21 mouse cellular contexts compared by ENCODE assay signal in genomic region chr1:156994005-156994643, GRCm38 (mm10). TPM values are rescaled to one million over a fixed set of nuclear protein-coding genes. Genes with fewer than 3 reads are reported as not detected.
DNase-seq lines count a peak whose midpoint lies in the region; ATAC-seq and TF ChIP-seq lines count a peak whose summit lies in the region.
"Had no signal": no experiment of that assay in that cellular context is flagged by ENCODE, and none has a peak within 500 bp of the region (broad histone marks: within the 10 kb centered on the region; RNA-seq: fewer than 3 reads in every experiment).

No protein-coding gene starts in this region.

- H3K36me3 ChIP-seq in forebrain, embryonic 10.5 days (replicated peaks): no peaks in the 10 kb centered on the region
- no peaks in the 10 kb centered on the region for H3K36me3 ChIP-seq in forebrain, embryonic 16.5 days (ENCODE audit: control insufficient read depth, insufficient read depth)
- H3K36me3 ChIP-seq in intestine, embryonic 16.5 days (ENCODE audit: control insufficient read depth, insufficient read depth, low read length): no peaks in the 10 kb centered on the region
- H3K36me3 ChIP-seq in intestine, postnatal 0 days (ENCODE audit: control insufficient read depth, insufficient read depth): no peaks in the 10 kb centered on the region
- H3K36me3 ChIP-seq in limb, embryonic 10.5 days: no peaks in the 10 kb centered on the region
- no peaks in the 10 kb centered on the region for H3K36me3 ChIP-seq in stomach, embryonic 15.5 days
- H3K36me3 ChIP-seq: embryonic facial prominence, embryonic 13.5 days; heart, embryonic 13.5 days; limb, embryonic 13.5 days had no signal

- WGBS in forebrain, embryonic 10.5 days: 65% methylated on average over 15 of the region's 15 CpGs
- 72% methylated on average over 15 of the region's 15 CpGs for WGBS in forebrain, embryonic 16.5 days
- 66% methylated on average over 15 of the region's 15 CpGs for WGBS in intestine, embryonic 16.5 days
- 59% methylated on average over 15 of the region's 15 CpGs for WGBS in intestine, postnatal 0 days
- 64% methylated on average over 15 of the region's 15 CpGs for WGBS in limb, embryonic 10.5 days
- 66% methylated on average over 15 of the region's 15 CpGs for WGBS in stomach, embryonic 15.5 days

- no peak overlapping the region for H3K4me2 ChIP-seq in forebrain, embryonic 16.5 days (ENCODE audit: low read length)
- no peak overlapping the region for H3K4me2 ChIP-seq in intestine, embryonic 16.5 days (ENCODE audit: low read depth, low read length)
- no peak overlapping the region for H3K4me2 ChIP-seq in intestine, postnatal 0 days (replicated peaks; ENCODE audit: low read depth)
- H3K4me2 ChIP-seq in stomach, embryonic 15.5 days: no peak overlapping the region
- H3K4me2 ChIP-seq: embryonic facial prominence, embryonic 13.5 days; heart, embryonic 13.5 days; limb, embryonic 13.5 days; lung, embryonic 14.5 days had no signal

- no peak overlapping the region for H3K9ac ChIP-seq in forebrain, embryonic 16.5 days (replicated peaks; ENCODE audit: low read depth, low read length)
- H3K9ac ChIP-seq in intestine, embryonic 16.5 days (ENCODE audit: low read depth, low read length): no peak overlapping the region
- H3K9ac ChIP-seq in intestine, postnatal 0 days (ENCODE audit: low read depth, low read length): no peak overlapping the region
- H3K9ac ChIP-seq in stomach, embryonic 15.5 days: no peak overlapping the region
- H3K9ac ChIP-seq: embryonic facial prominence, embryonic 13.5 days; heart, embryonic 13.5 days; limb, embryonic 13.5 days; lung, embryonic 14.5 days had no signal

- peak overlapping the region; percentile 59 for H3K27ac ChIP-seq in forebrain, embryonic 10.5 days
- H3K27ac ChIP-seq in forebrain, embryonic 16.5 days (ENCODE audit: low read length): no peak overlapping the region; the same call in 1 of the 2 replicates
- no peak overlapping the region for H3K27ac ChIP-seq in intestine, embryonic 16.5 days (ENCODE audit: low read length)
- no peak overlapping the region for H3K27ac ChIP-seq in intestine, postnatal 0 days (ENCODE audit: low read depth, low read length)
- peak overlapping the region; percentile 10; the same call in 1 of the 2 replicates for H3K27ac ChIP-seq in limb, embryonic 10.5 days
- no peak overlapping the region for H3K27ac ChIP-seq in stomach, embryonic 15.5 days
- H3K27ac ChIP-seq: embryonic facial prominence, embryonic 13.5 days; heart, embryonic 13.5 days; limb, embryonic 13.5 days had no signal

- ATAC-seq in forebrain, embryonic 16.5 days: no peak
- peak; percentile 41; the same call in 1 of the 2 replicates for ATAC-seq in intestine, embryonic 16.5 days
- ATAC-seq in intestine, postnatal 0 days: no peak
- 0 out of 2 replicates have a peak, but pooled peaks have one; percentile 37 for ATAC-seq in stomach, embryonic 15.5 days (ENCODE audit: insufficient read depth, low FRiP score, low read depth)
- ATAC-seq: hindbrain, embryonic 16.5 days had no signal

- DNase-seq in forebrain, embryonic 10.5 days (ENCODE audit: extremely low spot score, low spot score): no peak
- DNase-seq in limb, embryonic 10.5 days (ENCODE audit: low spot score): no peak
- no peak for DNase-seq in adrenal gland, adult 18-20 months (ENCODE audit: low spot score in 2 of 2)
- no peak for DNase-seq in testis, postnatal 10 days (ENCODE audit: low spot score)
- DNase-seq: adrenal gland, postnatal 25 days; cerebellum, adult 11-12 months; cerebellum, postnatal 14 days; gastrocnemius, postnatal 36 days; heart, postnatal 36 days; kidney, adult 11 months; lung, embryonic 14.5 days; lung, postnatal 4 days; thymus, postnatal 25 days had no signal

- no peaks in the 10 kb centered on the region for H3K9me3 ChIP-seq in forebrain, embryonic 10.5 days
- no peaks in the 10 kb centered on the region for H3K9me3 ChIP-seq in forebrain, embryonic 16.5 days (ENCODE audit: control insufficient read depth, low read length)
- no peaks in the 10 kb centered on the region for H3K9me3 ChIP-seq in intestine, embryonic 16.5 days (ENCODE audit: control insufficient read depth, low read length)
- H3K9me3 ChIP-seq in intestine, postnatal 0 days (ENCODE audit: control insufficient read depth): no peaks in the 10 kb centered on the region
- no peaks in the 10 kb centered on the region for H3K9me3 ChIP-seq in limb, embryonic 10.5 days (replicated peaks)
- H3K9me3 ChIP-seq in stomach, embryonic 15.5 days: no peaks in the 10 kb centered on the region
- H3K9me3 ChIP-seq: embryonic facial prominence, embryonic 13.5 days; heart, embryonic 13.5 days; limb, embryonic 13.5 days had no signal

- peaks cover 63% of the 10 kb centered on the region for H3K4me1 ChIP-seq in forebrain, embryonic 10.5 days
- peaks cover 42% of the 10 kb centered on the region for H3K4me1 ChIP-seq in forebrain, embryonic 16.5 days (replicated peaks; ENCODE audit: control insufficient read depth, insufficient read depth, low read length)
- H3K4me1 ChIP-seq in intestine, embryonic 16.5 days (ENCODE audit: control insufficient read depth, insufficient read depth, low read length): peaks cover 7% of the 10 kb centered on the region
- H3K4me1 ChIP-seq in intestine, postnatal 0 days (replicated peaks; ENCODE audit: control insufficient read depth, insufficient read depth, low read length): 0 out of 2 replicates have a peak, but pooled peaks cover 6% of the 10 kb centered on the region
- H3K4me1 ChIP-seq in limb, embryonic 10.5 days: peaks cover 32% of the 10 kb centered on the region
- peaks cover 7% of the 10 kb centered on the region; the same call in 1 of the 2 replicates for H3K4me1 ChIP-seq in stomach, embryonic 15.5 days

- no peaks in the 10 kb centered on the region for H3K27me3 ChIP-seq in forebrain, embryonic 10.5 days (ENCODE audit: poor library complexity, severe bottlenecking)
- H3K27me3 ChIP-seq in forebrain, embryonic 16.5 days (replicated peaks; ENCODE audit: control insufficient read depth, insufficient read depth, low read length): no peaks in the 10 kb centered on the region
- H3K27me3 ChIP-seq in intestine, embryonic 16.5 days (replicated peaks; ENCODE audit: control insufficient read depth, insufficient read depth, low read length): no peaks in the 10 kb centered on the region
- H3K27me3 ChIP-seq in intestine, postnatal 0 days (replicated peaks; ENCODE audit: control insufficient read depth, insufficient read depth, low read length): no peaks in the 10 kb centered on the region
- H3K27me3 ChIP-seq in limb, embryonic 10.5 days (ENCODE audit: low read depth, poor library complexity, severe bottlenecking): no peaks in the 10 kb centered on the region
- H3K27me3 ChIP-seq in stomach, embryonic 15.5 days (replicated peaks): no peaks in the 10 kb centered on the region
- H3K27me3 ChIP-seq: embryonic facial prominence, embryonic 13.5 days; heart, embryonic 13.5 days had no signal

- no peak overlapping the region for H3K4me3 ChIP-seq in forebrain, embryonic 10.5 days
- no peak overlapping the region for H3K4me3 ChIP-seq in forebrain, embryonic 16.5 days (replicated peaks; ENCODE audit: low read length)
- H3K4me3 ChIP-seq in intestine, embryonic 16.5 days (ENCODE audit: low read length): no peak overlapping the region
- no peak overlapping the region for H3K4me3 ChIP-seq in intestine, postnatal 0 days (ENCODE audit: low read depth, low read length)
- no peak overlapping the region for H3K4me3 ChIP-seq in limb, embryonic 10.5 days
- H3K4me3 ChIP-seq in stomach, embryonic 15.5 days (replicated peaks): no peak overlapping the region
- H3K4me3 ChIP-seq: embryonic facial prominence, embryonic 13.5 days; heart, embryonic 13.5 days; limb, embryonic 13.5 days had no signal

- TF ChIP-seq CTCF in intestine, postnatal 0 days (IDR thresholded peaks at IDR 0.05; ENCODE audit: low read depth): no peak

RNA-seq across cellular contexts. Expression of gene Ralgps2, which starts 54.7 kb away (rescaled TPM):
- 84.4 and 86.5 TPM in 2 replicates for polyA plus RNA-seq in forebrain, embryonic 10.5 days (2016; fragmentation: Nextera tagmentation; extraction: Ambion mirVana)
- polyA plus RNA-seq in forebrain, embryonic 16.5 days (2015; fragmentation: Nextera tagmentation; extraction: Ambion mirVana): 132 and 135 TPM in 2 replicates
- 24.1 and 30.6 TPM in 2 replicates for polyA plus RNA-seq in intestine, embryonic 16.5 days (2015; fragmentation: Nextera tagmentation; extraction: Ambion mirVana)
- polyA plus RNA-seq in intestine, postnatal 0 days (2015; fragmentation: Nextera tagmentation; extraction: Ambion mirVana): 34.1 and 35.5 TPM in 2 replicates
- 100 and 104 TPM in 2 replicates for polyA plus RNA-seq in limb, embryonic 10.5 days (2016; fragmentation: Nextera tagmentation; extraction: Ambion mirVana)
- polyA plus RNA-seq in stomach, embryonic 15.5 days (2015; fragmentation: Nextera tagmentation; extraction: Ambion mirVana): 48.9 and 50.1 TPM in 2 replicates
- total RNA-seq in adrenal gland, adult 18-20 months (2021): 10 to 100 TPM; 10.5 to 16.0 TPM

Comparison
In these comparisons a context has a peak if more than half of its experiments do, and no peak if none do; other contexts are left out.
1. H3K27ac ChIP-seq: peak in forebrain, embryonic 10.5 days (single experiment) and limb, embryonic 10.5 days (single experiment); none in forebrain, embryonic 16.5 days (single experiment), intestine, embryonic 16.5 days (single experiment), intestine, postnatal 0 days (single experiment) and stomach, embryonic 15.5 days (single experiment).
2. ATAC-seq: peak in intestine, embryonic 16.5 days (single experiment) and stomach, embryonic 15.5 days (single experiment); none in forebrain, embryonic 16.5 days (single experiment) and intestine, postnatal 0 days (single experiment).